Comparison of ENCODE assay signal across 9 mouse cellular contexts in the genomic region with DNA sequence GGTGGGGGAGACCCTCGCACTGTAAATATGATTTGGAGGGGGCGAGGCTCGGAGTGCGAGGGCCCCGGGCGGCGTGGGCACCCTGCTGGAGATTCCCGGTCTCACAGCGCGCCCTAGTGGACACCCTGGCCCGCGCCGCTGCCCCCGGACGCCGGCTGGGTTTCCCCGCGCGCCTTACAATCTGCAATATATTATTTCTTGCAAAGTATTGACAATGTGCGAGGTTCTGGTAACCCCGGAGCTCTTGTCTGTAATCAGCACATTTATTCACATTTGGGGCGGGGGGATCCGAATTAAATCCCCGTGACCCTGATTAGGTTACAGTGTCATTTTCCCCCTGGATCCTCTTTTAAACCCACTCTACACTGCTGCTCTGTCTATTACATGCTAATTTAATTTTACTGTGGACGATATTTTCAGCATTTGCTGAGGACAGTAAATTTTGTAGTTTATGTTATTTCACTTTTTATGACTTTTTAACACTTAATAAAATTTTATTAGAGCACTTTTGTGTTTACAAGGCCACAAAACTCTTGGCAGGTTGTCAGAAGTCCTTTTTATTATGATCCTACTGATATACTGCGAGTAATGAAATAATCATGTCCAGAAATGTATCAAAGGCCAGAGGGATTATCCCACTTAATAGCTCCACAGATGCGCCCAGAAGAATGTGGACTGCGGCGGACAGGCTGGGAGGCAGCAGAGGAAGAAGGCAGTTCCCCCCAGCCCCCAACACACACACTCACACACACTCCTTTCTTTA.
A peak's percentile ranks its signal among the peaks of the same experiment; 100 is the strongest.
DNase-seq lines count a peak whose midpoint lies in the region; ATAC-seq lines count a peak whose summit lies in the region.
"Had no signal": no experiment of that assay in that cellular context is flagged by ENCODE, and none has a peak within 500 bp of the region (broad histone marks: within the 10 kb centered on the region; RNA-seq: fewer than 3 reads in every experiment).

No protein-coding gene starts in this region.

- 4% methylated on average over 29 of the region's 29 CpGs for WGBS in intestine, embryonic 15.5 days
- 4% methylated on average over 29 of the region's 29 CpGs for WGBS in midbrain, embryonic 10.5 days
- WGBS in stomach, embryonic 14.5 days: 6% methylated on average over 29 of the region's 29 CpGs

- no peak overlapping the region for H3K27ac ChIP-seq in intestine, embryonic 15.5 days
- no peak overlapping the region for H3K27ac ChIP-seq in midbrain, embryonic 10.5 days (replicated peaks)
- no peak overlapping the region for H3K27ac ChIP-seq in stomach, embryonic 14.5 days (ENCODE audit: low read length)
- H3K27ac ChIP-seq: macrophage had no signal

- 0 out of 2 replicates have a peak overlapping the region, but pooled peaks have one; percentile 32 for H3K9ac ChIP-seq in intestine, embryonic 15.5 days
- H3K9ac ChIP-seq in stomach, embryonic 14.5 days (replicated peaks; ENCODE audit: low read depth, low read length): no peak overlapping the region

- intact Hi-C loops in left cerebral cortex, postnatal 4 days (cut with DNase I): loop anchor here (5.0 kb wide), 4 partner anchors 174 to 449 kb away; partner anchors contain the start of gene Hoxd8

- H3K4me2 ChIP-seq in intestine, embryonic 15.5 days (replicated peaks): peak overlapping the region; percentile 80
- H3K4me2 ChIP-seq in stomach, embryonic 14.5 days (replicated peaks; ENCODE audit: low read depth, low read length): peak overlapping the region; percentile 66

- H3K27me3 ChIP-seq in intestine, embryonic 15.5 days (replicated peaks): peaks cover 38% of the 10 kb centered on the region
- peaks cover 94% of the 10 kb centered on the region for H3K27me3 ChIP-seq in midbrain, embryonic 10.5 days (ENCODE audit: low read depth, poor library complexity, severe bottlenecking)
- H3K27me3 ChIP-seq in stomach, embryonic 14.5 days (ENCODE audit: control insufficient read depth, insufficient read depth, low read length): peaks cover 29% of the 10 kb centered on the region

- H3K4me1 ChIP-seq in intestine, embryonic 15.5 days (replicated peaks): peaks cover 15% of the 10 kb centered on the region
- H3K4me1 ChIP-seq in midbrain, embryonic 10.5 days: peaks cover 28% of the 10 kb centered on the region
- peaks cover 5% of the 10 kb centered on the region; the same call in 1 of the 2 replicates for H3K4me1 ChIP-seq in stomach, embryonic 14.5 days (ENCODE audit: control insufficient read depth, insufficient read depth, low read length)

- no peaks in the 10 kb centered on the region for H3K9me3 ChIP-seq in intestine, embryonic 15.5 days
- H3K9me3 ChIP-seq in midbrain, embryonic 10.5 days (replicated peaks): no peaks in the 10 kb centered on the region
- no peaks in the 10 kb centered on the region for H3K9me3 ChIP-seq in stomach, embryonic 14.5 days (ENCODE audit: control insufficient read depth, low read depth, low read length)

- peak; percentile 55 for DNase-seq in CD4-positive, CD25-positive, alpha-beta regulatory T cell, adult 2 months (ENCODE audit: low read depth, low spot score)
- peak; percentile 33 for DNase-seq in gastrocnemius, postnatal 25 days
- peak; percentile 67 for DNase-seq in left cerebral cortex, postnatal 4 days
- peak; percentile 69 for DNase-seq in midbrain, embryonic 10.5 days (ENCODE audit: low spot score)

- ATAC-seq in CD4-positive, CD25-positive, alpha-beta regulatory T cell, adult 4 months: no peak
- ATAC-seq in common myeloid progenitor, adult 5-6 weeks (replicated peaks; ENCODE audit: low read depth, poor library complexity, severe bottlenecking): peak; percentile 83
- ATAC-seq in intestine, embryonic 15.5 days: peak; percentile 62
- ATAC-seq in stomach, embryonic 14.5 days (ENCODE audit: insufficient number of reproducible peaks, insufficient read depth, low FRiP score, low read depth): peak; percentile 28; the same call in 1 of the 2 replicates

- peak overlapping the region; percentile 39 for H3K4me3 ChIP-seq in intestine, embryonic 15.5 days (replicated peaks)
- peak overlapping the region; percentile 54 for H3K4me3 ChIP-seq in midbrain, embryonic 10.5 days
- peak overlapping the region; percentile 33 for H3K4me3 ChIP-seq in stomach, embryonic 14.5 days (ENCODE audit: low read depth, low read length)

- H3K36me3 ChIP-seq in intestine, embryonic 15.5 days: no peaks in the 10 kb centered on the region
- H3K36me3 ChIP-seq in midbrain, embryonic 10.5 days: no peaks in the 10 kb centered on the region
- no peaks in the 10 kb centered on the region for H3K36me3 ChIP-seq in stomach, embryonic 14.5 days (ENCODE audit: control insufficient read depth, insufficient read depth, low read length)
